8 mouse cellular contexts compared by ENCODE assay signal in the genomic region with DNA sequence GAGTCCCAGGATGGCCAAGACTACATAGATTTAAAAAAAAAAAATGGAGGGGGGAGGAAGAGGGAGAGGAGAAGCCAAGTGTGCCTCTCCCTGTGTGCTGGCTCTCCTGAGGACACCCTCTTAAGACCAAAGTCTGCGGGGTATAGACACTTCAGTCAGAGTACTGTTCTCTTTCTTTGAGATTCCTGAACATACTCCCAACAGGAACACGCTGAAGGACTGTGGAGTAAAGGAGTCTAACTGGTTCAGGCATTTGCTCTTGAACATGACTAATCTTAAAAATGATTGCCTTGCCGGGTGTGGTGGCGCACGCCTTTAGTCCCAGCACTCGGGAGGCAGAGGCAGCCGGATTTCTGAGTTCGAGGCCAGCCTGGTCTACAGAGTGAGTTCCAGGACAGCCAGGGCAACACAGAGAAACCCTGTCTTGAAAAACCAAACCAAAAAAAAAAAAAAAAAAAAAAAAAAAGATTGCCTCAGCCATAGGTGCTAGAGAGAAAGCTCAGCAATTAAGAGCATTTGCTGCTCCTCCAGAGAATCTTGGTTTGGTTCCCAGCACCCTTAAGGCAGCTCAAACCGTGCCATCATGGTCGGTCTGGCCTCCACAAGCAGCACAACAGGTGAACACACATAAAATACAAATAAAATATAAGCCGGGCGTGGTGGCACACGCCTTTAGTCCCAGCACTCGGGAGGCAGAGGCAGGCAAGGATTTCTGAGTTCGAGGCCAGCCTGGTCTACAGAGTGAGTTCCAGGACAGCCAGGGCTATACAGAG. TPM values are rescaled to one million over a fixed set of nuclear protein-coding genes. Genes with fewer than 3 reads are reported as not detected.
A peak's percentile ranks its signal among the peaks of the same experiment; 100 is the strongest.
DNase-seq lines count a peak whose midpoint lies in the region; ATAC-seq and TF ChIP-seq lines count a peak whose summit lies in the region.
"Not testable (repeated sequence)": the region's sequence is repeated elsewhere in the genome, so short reads cannot be mapped to it uniquely, and the experiment has no call there.
"Had no signal": no experiment of that assay in that cellular context is flagged by ENCODE, and none has a peak within 500 bp of the region (broad histone marks: within the 10 kb centered on the region; RNA-seq: fewer than 3 reads in every experiment).

No protein-coding gene starts in this region.

- peak overlapping the region; percentile 4 to 21; a peak in 2 of 4 replicates for H3K4me3 ChIP-seq in MEL (ENCODE audit: control insufficient read depth in 1 of 2, insufficient read depth in 1 of 2, low read depth in 2 of 2, low read length in 2 of 2)
- not testable (repeated sequence) for H3K4me3 ChIP-seq in heart, embryonic 10.5 days; liver, embryonic 13.5 days (replicated peaks); lung, embryonic 14.5 days (ENCODE audit: low read depth, low read length); lung, postnatal 0 days (ENCODE audit: low read depth, low read length); stomach, postnatal 0 days (ENCODE audit: low read depth, low read length)

- H3K9ac ChIP-seq in MEL (ENCODE audit: control insufficient read depth, low read depth, low read length, poor library complexity, severe bottlenecking) = peak overlapping the region; percentile 33; the same call in 1 of the 2 replicates
- H3K9ac ChIP-seq in liver, embryonic 13.5 days; lung, embryonic 14.5 days; lung, postnatal 0 days (replicated peaks; ENCODE audit: low read depth); stomach, postnatal 0 days (ENCODE audit: low read length): not testable (repeated sequence)

- peak overlapping the region; percentile 62 for H3K27ac ChIP-seq in MEL (ENCODE audit: control insufficient read depth, low read depth, low read length)
- H3K27ac ChIP-seq in heart, embryonic 10.5 days; lung, embryonic 14.5 days (ENCODE audit: low read depth): not testable (repeated sequence)
- H3K27ac ChIP-seq in liver, embryonic 13.5 days = peak overlapping the region; percentile 1; the same call in 1 of the 2 replicates
- peak overlapping the region; percentile 40; the same call in 1 of the 2 replicates for H3K27ac ChIP-seq in lung, postnatal 0 days (ENCODE audit: low read length)
- peak overlapping the region; percentile 56; the same call in 1 of the 2 replicates for H3K27ac ChIP-seq in stomach, postnatal 0 days (replicated peaks)

- H3K4me2 ChIP-seq in liver, embryonic 13.5 days; lung, embryonic 14.5 days; lung, postnatal 0 days (replicated peaks; ENCODE audit: low read depth, low read length); stomach, postnatal 0 days (replicated peaks; ENCODE audit: low read depth): not testable (repeated sequence)

- WGBS in heart, embryonic 10.5 days = 75% methylated on average over 15 of the region's 15 CpGs
- 72% methylated on average over 15 of the region's 15 CpGs for WGBS in liver, embryonic 13.5 days (ENCODE audit: insufficient replicate concordance)
- WGBS in lung, embryonic 14.5 days = 69% methylated on average over 15 of the region's 15 CpGs
- WGBS in lung, postnatal 0 days = 72% methylated on average over 15 of the region's 15 CpGs
- WGBS in stomach, postnatal 0 days = 68% methylated on average over 15 of the region's 15 CpGs

- peak; percentile 73 for DNase-seq in MEL (ENCODE audit: low read depth, low spot score)
- peak; percentile 71 for DNase-seq in heart, embryonic 10.5 days (ENCODE audit: low spot score)
- not testable (repeated sequence) for DNase-seq in liver, embryonic 13.5 days; stomach, postnatal 0 days (ENCODE audit: low spot score)
- DNase-seq in lung, embryonic 14.5 days = peak; percentile 20
- peak; percentile 84 for DNase-seq in lung, postnatal 0 days (ENCODE audit: low spot score)
- DNase-seq in lung, postnatal 36 days = peak; percentile 56

- TF ChIP-seq POLR2A in MEL (IDR thresholded peaks at IDR 0.05; ENCODE audit: control insufficient read depth in 1 of 2, insufficient read depth in 1 of 2, low read depth in 1 of 2, low read length in 2 of 2, poor library complexity in 1 of 2) = not testable (repeated sequence)

- not testable (repeated sequence) for TF ChIP-seq EP300 in MEL (IDR thresholded peaks at IDR 0.05; ENCODE audit: low read depth in 1 of 2, low read length in 2 of 2); stomach, postnatal 0 days (optimal IDR thresholded peaks at IDR 0.05)
- TF ChIP-seq EP300 in lung, postnatal 0 days (IDR thresholded peaks at IDR 0.05) = peak; percentile 62

- H3K4me1 ChIP-seq in MEL (ENCODE audit: control insufficient read depth in 1 of 2, insufficient read depth in 2 of 2, low read length in 2 of 2) = peaks cover 8 to 30% of the 10 kb centered on the region in 2 experiments
- H3K4me1 ChIP-seq in heart, embryonic 10.5 days = 0 out of 2 replicates have a peak, but pooled peaks cover 18% of the 10 kb centered on the region
- H3K4me1 ChIP-seq in liver, embryonic 13.5 days (replicated peaks) = peaks cover 67% of the 10 kb centered on the region
- not testable (repeated sequence) for H3K4me1 ChIP-seq in lung, embryonic 14.5 days (ENCODE audit: insufficient read depth); lung, postnatal 0 days (ENCODE audit: insufficient read depth, low read depth, low read length); stomach, postnatal 0 days (replicated peaks; ENCODE audit: control insufficient read depth, insufficient read depth)

- TF ChIP-seq CTCF in MEL (IDR thresholded peaks at IDR 0.05 in 2 of 3, conservative IDR thresholded peaks at IDR 0.05 in 1 of 3; ENCODE audit: control insufficient read depth in 1 of 3, insufficient read depth in 1 of 3, low read depth in 2 of 3, low read length in 3 of 3, poor library complexity in 1 of 3, severe bottlenecking in 1 of 3); lung, embryonic 14.5 days (IDR thresholded peaks at IDR 0.05; ENCODE audit: low read depth); lung, postnatal 0 days (IDR thresholded peaks at IDR 0.05); stomach, postnatal 0 days (IDR thresholded peaks at IDR 0.05; ENCODE audit: low read depth): not testable (repeated sequence)

- not testable (repeated sequence) for TF ChIP-seq RAD21 in MEL (IDR thresholded peaks at IDR 0.05; ENCODE audit: low read depth, low read length)

- not testable (repeated sequence) for H3K27me3 ChIP-seq in MEL (ENCODE audit: control insufficient read depth in 1 of 2, insufficient read depth in 2 of 2, low read length in 2 of 2); liver, embryonic 13.5 days; lung, postnatal 0 days (replicated peaks; ENCODE audit: insufficient read depth, low read length); stomach, postnatal 0 days (ENCODE audit: control insufficient read depth, insufficient read depth, low read length)
- peaks cover 57% of the 10 kb centered on the region for H3K27me3 ChIP-seq in heart, embryonic 10.5 days (ENCODE audit: insufficient read depth, poor library complexity, severe bottlenecking)
- H3K27me3 ChIP-seq in lung, embryonic 14.5 days (ENCODE audit: insufficient read depth, low read length) = peaks cover 44% of the 10 kb centered on the region

- H3K9me3 ChIP-seq in MEL (replicated peaks; ENCODE audit: insufficient read depth, low read length); heart, embryonic 10.5 days; liver, embryonic 13.5 days (replicated peaks); lung, embryonic 14.5 days (ENCODE audit: low read depth, low read length); lung, postnatal 0 days (ENCODE audit: low read length); stomach, postnatal 0 days (ENCODE audit: control insufficient read depth, low read length): not testable (repeated sequence)

- peaks cover 21% of the 10 kb centered on the region for H3K79me2 ChIP-seq in MEL (ENCODE audit: control insufficient read depth, insufficient read depth, low read length, poor library complexity)

- H3K36me3 ChIP-seq in MEL (ENCODE audit: control insufficient read depth in 1 of 2, insufficient read depth in 2 of 2, low read length in 2 of 2) = peaks cover 0 to 27% of the 10 kb centered on the region in 2 experiments; a peak in 2 of 4 replicates
- not testable (repeated sequence) for H3K36me3 ChIP-seq in heart, embryonic 10.5 days; liver, embryonic 13.5 days; lung, embryonic 14.5 days (ENCODE audit: insufficient read depth); lung, postnatal 0 days (ENCODE audit: insufficient read depth, low read length); stomach, postnatal 0 days (ENCODE audit: control insufficient read depth, insufficient read depth, low read length)

- ATAC-seq in liver, embryonic 13.5 days (ENCODE audit: low read depth); lung, embryonic 14.5 days (ENCODE audit: insufficient read depth); stomach, postnatal 0 days (ENCODE audit: low FRiP score, low TSS enrichment): not testable (repeated sequence)
- ATAC-seq in lung, postnatal 0 days = peak; percentile 63

RNA-seq across cellular contexts. Expression of a gene that starts 2.4 kb away (rescaled TPM):
- total RNA-seq in MEL (2012; rRNA removed) = 66.6 and 88.1 TPM in 2 replicates
- 10 to 100 TPM; 68.3 to 71.0 TPM for polyA plus RNA-seq in MEL (2012; ENCODE audit: insufficient read depth in 1 of 2, insufficient read length in 2 of 2, low read depth in 1 of 2, low replicate concordance in 2 of 2, missing spikeins in 1 of 2)
- 8.0 and 9.7 TPM in 2 replicates for polyA plus RNA-seq in heart, embryonic 10.5 days (2016; fragmentation: Nextera tagmentation; extraction: Ambion mirVana)
- polyA plus RNA-seq in liver, embryonic 13.5 days (2015; fragmentation: Nextera tagmentation; extraction: Ambion mirVana) = 24.6 and 25.8 TPM in 2 replicates
- 4.7 and 5.7 TPM in 2 replicates for polyA plus RNA-seq in lung, embryonic 14.5 days (2014; fragmentation: Nextera tagmentation; extraction: Ambion mirVana)
- 18.1 TPM in 2 replicates for polyA plus RNA-seq in lung, postnatal 0 days (2015; fragmentation: Nextera tagmentation; extraction: Ambion mirVana)
- 12.7 and 12.9 TPM in 2 replicates for polyA plus RNA-seq in stomach, postnatal 0 days (2015; fragmentation: Nextera tagmentation; extraction: Ambion mirVana)

RNA-seq across cellular contexts. Expression of a gene that starts 24.4 kb away (rescaled TPM):
- total RNA-seq in MEL (2012; rRNA removed) = 1.3 and 1.4 TPM in 2 replicates
- 1 to 10 TPM in 1 of 2 experiments, not detected in 1; 2.1 TPM for polyA plus RNA-seq in MEL (2012; ENCODE audit: insufficient read depth in 1 of 2, insufficient read length in 2 of 2, low read depth in 1 of 2, low replicate concordance in 2 of 2, missing spikeins in 1 of 2)
- polyA plus RNA-seq in heart, embryonic 10.5 days (2016; fragmentation: Nextera tagmentation; extraction: Ambion mirVana) = 4.2 and 6.8 TPM in 2 replicates
- polyA plus RNA-seq in liver, embryonic 13.5 days (2015; fragmentation: Nextera tagmentation; extraction: Ambion mirVana) = 0.70 and 0.74 TPM in 2 replicates
- 9.0 and 9.2 TPM in 2 replicates for polyA plus RNA-seq in lung, embryonic 14.5 days (2014; fragmentation: Nextera tagmentation; extraction: Ambion mirVana)
- polyA plus RNA-seq in lung, postnatal 0 days (2015; fragmentation: Nextera tagmentation; extraction: Ambion mirVana) = 2.3 and 2.9 TPM in 2 replicates
- polyA plus RNA-seq in stomach, postnatal 0 days (2015; fragmentation: Nextera tagmentation; extraction: Ambion mirVana) = 1.5 TPM in 2 replicates
- polyA plus RNA-seq: erythroblast, embryonic 14.5 days had no signal

RNA-seq across cellular contexts. Expression of a gene that starts 57.8 kb away (rescaled TPM):
- 1.8 and 2.0 TPM in 2 replicates for total RNA-seq in MEL (2012; rRNA removed)
- 1 to 10 TPM in 1 of 2 experiments, not detected in 1; 5.8 TPM for polyA plus RNA-seq in MEL (2012; ENCODE audit: insufficient read depth in 1 of 2, insufficient read length in 2 of 2, low read depth in 1 of 2, low replicate concordance in 2 of 2, missing spikeins in 1 of 2)
- polyA plus RNA-seq in heart, embryonic 10.5 days (2016; fragmentation: Nextera tagmentation; extraction: Ambion mirVana) = 11.9 and 13.4 TPM in 2 replicates
- 1.6 and 2.1 TPM in 2 replicates for polyA plus RNA-seq in liver, embryonic 13.5 days (2015; fragmentation: Nextera tagmentation; extraction: Ambion mirVana)
- 14.2 and 14.4 TPM in 2 replicates for polyA plus RNA-seq in lung, embryonic 14.5 days (2014; fragmentation: Nextera tagmentation; extraction: Ambion mirVana)
- polyA plus RNA-seq in lung, postnatal 0 days (2015; fragmentation: Nextera tagmentation; extraction: Ambion mirVana) = 2.1 and 2.6 TPM in 2 replicates
- polyA plus RNA-seq in stomach, postnatal 0 days (2015; fragmentation: Nextera tagmentation; extraction: Ambion mirVana) = 2.1 and 2.3 TPM in 2 replicates
